Mouse (Mus musculus) heart, postnatal 36 days (tissue): ENCODE data around the gene Rsl1d1. TPM values are rescaled to one million over a fixed set of nuclear protein-coding genes. Genes with fewer than 3 reads are reported as not detected.
A peak's percentile ranks its signal among the peaks of the same experiment; 100 is the strongest.

ENCODE experiments used
- DNase-seq, 2 experiments: peaks; one replicate each; pipeline ENCODE4 v3.0.0; 2021 to 2022
- intact Hi-C: fragments of 180-260 bp; cut with DNase I; formaldehyde crosslinking; loops from one replicate; pipeline ENCODE4 v1.15.1; 2025
- total RNA-seq, 2 experiments: library from RNA; stranded (reverse); gene quantifications; 2 replicates each; pipeline ENCODE4 v1.2.3; 2021

Gene Rsl1d1
- 10 to 100 TPM; 52.5 to 54.7 TPM for total RNA-seq

- intact Hi-C loops, result loop anchor here (1.0 to 5.0 kb wide), 5 partner anchors 28 to 214 kb away; partner anchors contain the start of genes Gspt1, Snx29 and Txndc11
- peak; percentile 89 to 92 for DNase-seq
Observed at GRCm38 (mm10) chr16:11202571-11203554, at the start of gene Rsl1d1. Gene Rsl1d1 (minus strand): TSS chr16:11203331.

GRCm38 (mm10) chr16:11247791-11248190 lies 44.7 kb upstream of the Rsl1d1 start:
- no peak for DNase-seq
- intact Hi-C loops, result no loop called here

- intact Hi-C loops, result no loop called here
- DNase-seq, result no peak
Observed at GRCm38 (mm10) chr16:11245767-11246166, 42.6 kb upstream of the Rsl1d1 start.

GRCm38 (mm10) chr16:11242401-11242800 lies 39.3 kb upstream of the Rsl1d1 start:
- intact Hi-C loops, result no loop called here
- DNase-seq, result no peak

GRCm38 (mm10) chr16:11217801-11218200 lies 14.7 kb upstream of the Rsl1d1 start:
- no peak for DNase-seq
- intact Hi-C loops, result no loop called here

GRCm38 (mm10) chr16:11203600-11204390 lies 664 bp upstream of the Rsl1d1 start:
- intact Hi-C loops, result loop anchor here (1.0 to 5.0 kb wide), 5 partner anchors 28 to 214 kb away; partner anchors contain the start of genes Gspt1, Snx29 and Txndc11
- no peak for DNase-seq

GRCm38 (mm10) chr16:11201740-11202394 lies 1.3 kb downstream of the Rsl1d1 start:
- intact Hi-C loops, result loop anchor here (2.0 to 5.0 kb wide), 4 partner anchors 53 to 215 kb away; partner anchors contain the start of genes Gspt1, Snx29 and Txndc11
- DNase-seq, result no peak

GRCm38 (mm10) chr16:11200247-11200646 lies 2.9 kb downstream of the Rsl1d1 start:
- no peak for DNase-seq
- intact Hi-C loops, result loop anchor here (5.0 kb wide), 1 partner anchor 217 kb away; no protein-coding TSS in a partner anchor

GRCm38 (mm10) chr16:11198467-11198866 lies 4.7 kb downstream of the Rsl1d1 start:
- no peak for DNase-seq
- intact Hi-C loops, result no loop called here

GRCm38 (mm10) chr16:11197052-11197451 lies 6.1 kb downstream of the Rsl1d1 start:
- DNase-seq, result no peak
- intact Hi-C loops, result no loop called here

GRCm38 (mm10) chr16:11193231-11193630 lies 9.9 kb downstream of the Rsl1d1 start:
- DNase-seq, result no peak

GRCm38 (mm10) chr16:11190150-11190549 lies 13.0 kb downstream of the Rsl1d1 start:
- intact Hi-C loops, result no loop called here
- DNase-seq, result no peak

More at GRCm38 (mm10) chr16:11193231-11193630, 9.9 kb downstream of the Rsl1d1 start:
- intact Hi-C loops, result no loop called here

- intact Hi-C loops, result loop anchor here (2.0 kb wide), 2 partner anchors 77 to 305 kb away; partner anchors contain the start of gene Gspt1
- no peak for DNase-seq
Observed at GRCm38 (mm10) chr16:11177404-11177803, 25.7 kb downstream of the Rsl1d1 start.

GRCm38 (mm10) chr16:11176884-11177244 lies 26.3 kb downstream of the Rsl1d1 start:
- no peak for DNase-seq
- intact Hi-C loops, result loop anchor here (2.0 kb wide), 2 partner anchors 78 to 304 kb away; partner anchors contain the start of gene Gspt1

GRCm38 (mm10) chr16:11176208-11176883 lies 26.8 kb downstream of the Rsl1d1 start, which contains the start of gene Zc3h7a:
Gene Zc3h7a (minus strand): TSS chr16:11176393.
- intact Hi-C loops, result loop anchor here (2.0 kb wide), 2 partner anchors 78 to 304 kb away; partner anchors contain the start of gene Gspt1
- DNase-seq, result peak; percentile 88 to 91

GRCm38 (mm10) chr16:11175489-11176207 lies 27.5 kb downstream of the Rsl1d1 start:
- DNase-seq, result peak; percentile 63 to 74
- intact Hi-C loops, result loop anchor here (1.0 to 2.0 kb wide), 4 partner anchors 28 to 303 kb away; partner anchors contain the start of genes Gspt1 and Rsl1d1

- no peak for DNase-seq
- intact Hi-C loops, result loop anchor here (1.0 to 2.0 kb wide), 2 partner anchors 28 to 38 kb away; partner anchors contain the start of gene Rsl1d1
Observed at GRCm38 (mm10) chr16:11175100-11175488, 28.0 kb downstream of the Rsl1d1 start.

- intact Hi-C loops, result loop anchor here (1.0 to 5.0 kb wide), 3 partner anchors 29 to 137 kb away; partner anchors contain the start of gene Rsl1d1
- DNase-seq, result peak; percentile 51 to 59
Observed at GRCm38 (mm10) chr16:11174671-11175081, 28.5 kb downstream of the Rsl1d1 start.
